Mouse (Mus musculus): ENCODE measurements at regions not wholly inside any gene's neighbourhood (a gene's known extent, or its start where the extent isn't known, plus 50 kb on each side); places are given as distances from the start of the nearest gene placed in this dataset.
A peak's percentile ranks its signal among the peaks of the same experiment; 100 is the strongest.

GRCm38 (mm10) chr3:104586342-104587175 lies 51.9 kb upstream of the Slc16a1 start:
- intact Hi-C loops (cut with DNase I) = no loop called here
- DNase-seq (ENCODE audit: low spot score in 2 of 2) = peak in 1 of 2 experiments; percentile 42

- no peak for DNase-seq (ENCODE audit: low spot score in 2 of 2)
- intact Hi-C loops (cut with DNase I) = no loop called here
Measured at GRCm38 (mm10) chr3:104585303-104585702, 53.2 kb upstream of the Slc16a1 start.

- no peak for DNase-seq (ENCODE audit: low spot score in 2 of 2)
- intact Hi-C loops (cut with DNase I) = no loop called here
Measured at GRCm38 (mm10) chr3:104583236-104583635, 55.2 kb upstream of the Slc16a1 start.

- intact Hi-C loops (cut with DNase I) = no loop called here
Measured at GRCm38 (mm10) chr3:104582521-104582920, 55.9 kb upstream of the Slc16a1 start.

GRCm38 (mm10) chr3:104579186-104579585 lies 59.3 kb upstream of the Slc16a1 start:
- no peak for DNase-seq (ENCODE audit: low spot score in 2 of 2)
- intact Hi-C loops (cut with DNase I) = no loop called here

More at GRCm38 (mm10) chr3:104582521-104582920, 55.9 kb upstream of the Slc16a1 start:
- DNase-seq (ENCODE audit: low spot score in 2 of 2) = no peak

- intact Hi-C loops (cut with DNase I) = no loop called here
- no peak for DNase-seq (ENCODE audit: low spot score in 2 of 2)
Measured at GRCm38 (mm10) chr3:104578374-104578773, 60.1 kb upstream of the Slc16a1 start.

GRCm38 (mm10) chr3:104577228-104577927 lies 61.1 kb upstream of the Slc16a1 start:
- no peak for DNase-seq (ENCODE audit: low spot score in 2 of 2)
- intact Hi-C loops (cut with DNase I) = no loop called here

GRCm38 (mm10) chr3:104573277-104573940 lies 61.7 kb upstream of the Lrig2 start:
- intact Hi-C loops (cut with DNase I) = no loop called here

GRCm38 (mm10) chr3:104571935-104572631 lies 60.4 kb upstream of the Lrig2 start:
- intact Hi-C loops (cut with DNase I) = no loop called here
- DNase-seq (ENCODE audit: low spot score in 2 of 2) = no peak

More at GRCm38 (mm10) chr3:104573277-104573940, 61.7 kb upstream of the Lrig2 start:
- no peak for DNase-seq (ENCODE audit: low spot score in 2 of 2)

- intact Hi-C loops (cut with DNase I) = no loop called here
- no peak for DNase-seq (ENCODE audit: low spot score in 2 of 2)
Measured at GRCm38 (mm10) chr3:104565423-104566230, 53.9 kb upstream of the Lrig2 start.

- DNase-seq (ENCODE audit: low spot score in 2 of 2) = no peak
- intact Hi-C loops (cut with DNase I) = no loop called here
Measured at GRCm38 (mm10) chr3:104564857-104565256, 53.1 kb upstream of the Lrig2 start.

- intact Hi-C loops (cut with DNase I) = no loop called here
- DNase-seq (ENCODE audit: low spot score in 2 of 2) = no peak
Measured at GRCm38 (mm10) chr3:104561567-104561966, 49.8 kb upstream of the Lrig2 start.

All from left cerebral cortex, postnatal 25 days (tissue).